Mouse (Mus musculus): ENCODE results near the gene Msh3.
A peak's percentile ranks its signal among the peaks of the same experiment; 100 is the strongest.

The Msh3 gene

GRCm38 (mm10) chr13:92328000-92328399, 26.8 kb downstream of the Msh3 start:
- no peak for DNase-seq

GRCm38 (mm10) chr13:92326030-92326429, 28.8 kb downstream of the Msh3 start:
- DNase-seq: peak; percentile 40

DNA sequence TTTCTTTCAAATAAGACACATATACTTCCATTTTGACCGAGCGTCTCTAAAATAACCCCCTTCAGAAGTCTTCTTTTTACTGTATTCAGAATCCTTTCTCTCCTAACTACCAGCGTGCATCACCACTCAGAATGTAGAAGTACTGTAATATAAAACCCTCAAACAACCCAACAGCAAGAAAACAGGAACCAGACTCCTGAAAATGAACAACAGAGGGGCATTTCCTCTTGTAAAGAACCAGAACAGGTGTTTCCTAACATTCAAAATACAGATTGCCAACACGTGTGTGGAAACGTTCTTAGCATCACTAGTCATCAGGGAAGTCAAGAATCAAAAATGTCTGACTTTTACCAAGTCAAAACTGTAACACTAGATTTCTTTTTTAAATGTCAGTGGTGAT, 34.0 kb downstream of the Msh3 start:
- DNase-seq: no peak

DNA sequence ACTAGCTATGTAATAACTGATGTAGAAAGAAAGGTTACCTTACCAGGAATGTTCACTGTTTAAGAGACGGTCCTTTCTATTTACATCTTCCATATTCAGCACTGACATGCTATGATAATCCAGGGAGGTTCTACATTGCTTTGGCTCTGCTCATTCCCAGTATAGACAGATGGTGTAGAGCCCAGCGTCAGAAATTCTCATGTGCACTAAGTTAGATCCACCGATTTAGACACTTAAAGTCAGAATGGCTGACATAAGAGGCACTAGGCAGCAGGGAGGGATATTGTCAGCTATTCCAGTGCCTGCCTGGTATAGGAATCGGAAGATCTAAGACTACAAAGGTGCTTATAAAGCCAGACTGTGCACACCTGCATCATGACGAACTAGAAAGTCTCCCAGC, 40.2 kb downstream of the Msh3 start:
- no peak for DNase-seq

GRCm38 (mm10) chr13:92305680-92306079, 49.1 kb downstream of the Msh3 start, which contains the start of gene Gm20379:
Gene Gm20379 (plus strand): TSS chr13:92305980.
- no peak for DNase-seq

GRCm38 (mm10) chr13:92304291-92304690, 50.5 kb downstream of the Msh3 start:
- DNase-seq: no peak

DNA sequence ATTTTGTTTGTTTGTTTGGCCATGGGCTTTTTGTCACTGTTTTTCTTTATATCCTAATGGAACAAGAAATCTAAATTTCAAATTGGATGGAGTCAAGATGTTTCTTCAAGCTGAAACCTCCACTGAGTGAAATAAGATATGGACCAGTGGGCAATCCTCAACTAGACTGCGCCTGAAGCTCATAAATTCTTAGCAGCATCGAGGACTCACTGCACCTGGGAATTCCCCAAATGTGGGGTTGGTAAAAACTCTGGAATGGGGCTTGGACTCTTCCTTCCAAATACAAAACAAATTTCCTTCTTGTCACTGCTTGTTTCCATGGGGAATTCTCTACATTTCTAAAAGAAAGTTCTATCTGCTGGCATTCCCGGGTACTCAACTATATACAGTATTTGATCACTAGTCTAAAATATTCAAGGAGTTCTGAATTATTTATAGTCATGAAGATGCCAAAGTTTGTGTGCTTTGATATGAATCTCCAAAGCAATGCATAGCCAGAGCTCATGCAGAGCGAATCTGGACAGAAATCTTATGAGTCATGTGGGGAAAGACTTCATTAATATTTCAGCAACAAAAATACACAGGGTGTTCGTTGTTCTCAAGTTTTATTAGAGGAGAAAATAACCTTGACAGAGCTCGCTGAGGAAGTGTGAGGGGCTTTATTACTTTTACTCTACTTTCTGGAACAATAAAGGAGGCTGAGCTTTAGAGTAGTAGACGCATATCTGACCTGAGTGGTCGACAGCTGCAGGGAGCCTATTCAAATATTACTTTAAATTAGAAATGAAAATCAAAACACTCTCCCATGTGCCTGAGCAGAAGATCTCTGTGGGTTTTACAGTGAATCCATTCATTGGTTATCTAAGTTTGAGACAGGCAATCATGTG, 51.5 kb downstream of the Msh3 start:
- DNase-seq: no peak

- DNase-seq: no peak
These were observed 52.3 kb downstream of the Msh3 start for GRCm38 (mm10) chr13:92302466-92302865.

DNA sequence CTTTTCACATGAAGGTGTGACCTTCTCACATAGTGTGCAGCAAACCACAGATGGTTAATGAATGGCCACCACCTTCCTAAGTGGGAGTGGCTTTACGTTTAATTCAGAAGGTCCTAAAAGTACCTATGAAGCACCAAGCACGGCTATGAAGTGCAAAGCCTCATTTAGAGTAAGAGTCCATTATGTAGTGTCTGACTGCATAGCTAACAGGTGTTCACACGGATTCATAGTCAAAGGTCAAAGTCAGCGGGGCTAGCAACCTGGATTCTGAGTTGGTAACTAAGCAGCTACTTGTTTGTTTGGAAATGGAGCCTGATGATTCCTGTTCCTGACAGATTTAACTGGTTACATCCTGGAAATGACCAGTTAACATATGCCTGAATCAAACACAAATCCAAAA, 53.0 kb downstream of the Msh3 start:
- DNase-seq: no peak

DNA sequence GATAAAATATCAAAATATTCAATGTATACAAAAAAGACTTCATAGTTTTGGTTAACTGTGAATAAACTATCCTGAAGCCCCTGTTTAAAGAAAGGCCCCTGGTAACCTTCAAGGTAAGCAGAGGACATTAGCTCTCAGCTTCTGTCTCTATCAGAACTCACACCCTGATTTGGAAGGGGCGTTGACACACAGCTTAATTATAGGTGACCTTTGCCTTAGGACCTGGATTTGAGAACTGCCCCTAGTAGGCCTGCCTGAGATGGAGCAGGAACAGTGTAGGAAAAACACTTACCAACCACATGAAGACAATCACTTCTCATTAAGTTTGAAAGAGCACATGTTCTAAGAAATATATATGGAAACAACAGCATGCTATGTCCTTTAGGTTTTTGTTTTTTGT, 55.3 kb downstream of the Msh3 start:
- DNase-seq: no peak

GRCm38 (mm10) chr13:92297021-92297420, 57.8 kb downstream of the Msh3 start:
- DNase-seq: no peak

DNA sequence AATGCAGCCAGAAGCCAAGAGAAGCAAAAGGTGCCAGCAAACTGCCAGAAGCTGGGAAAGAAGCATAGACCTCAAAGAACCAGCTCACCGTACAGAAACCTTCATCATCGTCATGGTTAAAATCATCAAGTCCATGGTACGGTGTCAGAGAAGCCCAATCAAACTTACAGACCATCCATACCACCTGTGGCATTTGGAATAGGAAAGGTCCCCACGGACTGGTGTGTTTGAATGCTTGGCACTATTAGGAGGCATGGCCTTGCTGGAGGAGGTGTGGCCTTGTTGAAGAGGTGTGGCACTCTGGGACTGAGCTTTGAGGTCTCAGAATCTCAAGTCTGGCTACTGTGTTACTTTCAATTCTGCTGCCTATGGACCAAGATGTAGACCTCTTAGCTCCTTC, 58.3 kb downstream of the Msh3 start:
- DNase-seq: no peak

- no peak for DNase-seq
These were observed 60.9 kb downstream of the Msh3 start for GRCm38 (mm10) chr13:92293883-92294282.

DNA sequence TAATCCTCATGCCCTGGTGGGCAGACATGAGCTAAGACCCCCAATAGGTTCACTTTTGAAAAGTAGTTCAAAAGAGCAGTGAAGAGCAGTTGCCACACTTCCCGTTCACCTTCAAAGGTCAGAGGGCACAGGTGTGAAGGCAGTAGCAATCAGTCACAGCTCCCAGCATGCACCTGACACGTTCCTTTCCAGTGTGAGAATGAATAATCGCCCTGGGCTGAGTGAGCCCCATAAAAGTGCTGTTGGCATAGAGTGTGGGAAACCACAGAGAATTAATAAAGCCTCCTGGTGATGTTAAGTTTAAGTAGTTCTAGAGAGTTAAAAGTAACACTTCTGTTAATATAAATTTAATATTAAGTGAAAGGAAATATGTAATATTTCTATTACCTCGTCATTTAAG, 63.2 kb downstream of the Msh3 start:
- no peak for DNase-seq

DNA sequence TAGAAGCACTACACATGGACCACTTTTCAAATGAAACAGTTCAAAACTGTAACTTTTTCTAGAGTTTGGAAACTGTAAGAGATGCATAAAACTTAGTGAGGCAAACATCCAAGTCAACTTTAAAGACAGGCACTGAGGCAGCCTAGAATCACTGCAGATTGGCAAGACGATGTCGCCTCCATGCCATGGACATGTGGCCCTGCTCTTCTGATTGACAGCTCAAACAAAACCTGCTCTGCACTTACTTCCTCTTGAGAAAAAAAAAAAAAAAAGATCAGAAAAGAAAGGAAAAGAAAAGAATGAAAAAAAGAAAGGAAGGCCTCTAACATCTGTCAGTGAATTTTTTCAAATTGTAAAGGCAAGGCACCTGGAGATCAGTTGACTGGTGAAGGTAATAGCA, 77.8 kb downstream of the Msh3 start:
- DNase-seq: no peak

DNA sequence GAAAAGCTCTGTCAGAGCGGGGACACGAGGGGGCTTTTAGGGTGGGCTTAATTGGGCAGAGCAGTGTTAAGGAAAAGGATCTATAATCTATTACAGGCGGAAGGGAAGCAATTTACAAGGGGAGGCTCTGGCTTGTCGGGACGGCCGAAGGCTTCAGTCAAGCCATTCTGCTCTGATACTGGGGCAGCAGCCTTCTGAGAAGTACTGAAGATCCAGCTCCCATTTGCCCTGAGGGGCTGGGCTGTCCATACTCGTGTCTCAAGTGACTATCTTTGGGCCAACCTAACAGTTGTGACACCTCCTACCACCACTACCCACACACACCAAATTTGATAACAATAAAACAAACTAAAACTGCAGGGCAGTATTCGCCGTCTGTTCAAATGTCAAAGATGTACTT, 79.5 kb downstream of the Msh3 start:
- peak; percentile 77 for DNase-seq

GRCm38 (mm10) chr13:92274274-92275198, 80.3 kb downstream of the Msh3 start:
- DNase-seq: peak; percentile 97

- peak; percentile 49 for DNase-seq
These were observed 87.7 kb downstream of the Msh3 start for GRCm38 (mm10) chr13:92267076-92267475.

- peak; percentile 60 for DNase-seq
These were observed 91.2 kb downstream of the Msh3 start for GRCm38 (mm10) chr13:92263566-92263965.

- DNase-seq: peak; percentile 57
These were observed 93.5 kb downstream of the Msh3 start for GRCm38 (mm10) chr13:92261329-92261728.

- DNase-seq: no peak
These were observed 99.3 kb downstream of the Msh3 start for GRCm38 (mm10) chr13:92255480-92255879.

DNA sequence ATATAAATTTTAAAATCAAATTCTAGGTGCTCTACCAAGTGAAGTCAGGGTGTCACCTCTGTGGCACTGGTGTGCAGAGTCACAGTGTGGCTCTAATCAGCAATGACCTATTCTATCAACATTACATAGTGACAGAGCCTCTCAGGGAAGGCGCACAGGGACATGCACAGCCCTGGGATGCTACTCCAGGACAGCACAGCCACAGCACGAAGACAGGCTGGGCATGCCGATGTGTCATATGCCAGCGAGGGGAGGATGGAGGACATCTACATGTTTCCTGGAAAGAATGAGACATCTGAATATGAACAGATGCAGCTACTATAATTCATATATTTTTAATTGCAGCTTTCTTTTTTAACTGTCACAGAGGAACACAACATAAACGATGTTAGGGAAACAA, 101.0 kb downstream of the Msh3 start:
- peak; percentile 82 for DNase-seq

- no peak for DNase-seq
These were observed 102.5 kb downstream of the Msh3 start for GRCm38 (mm10) chr13:92252331-92252730.

- DNase-seq: no peak
These were observed 107.2 kb downstream of the Msh3 start for GRCm38 (mm10) chr13:92247576-92247975.
